Mouse (Mus musculus) intestine, embryonic 15.5 days (tissue): ENCODE results near the gene Prkacb. TPM values are rescaled to one million over a fixed set of nuclear protein-coding genes. Genes with fewer than 3 reads are reported as not detected.
"Not testable (repeated sequence)": the region's sequence is repeated elsewhere in the genome, so short reads cannot be mapped to it uniquely, and the experiment has no call there.

Experiments used
- ATAC-seq: fragments of 200-750 bp; cut with Nextera tagmentation; 2 replicates; pipeline ENCODE4 v1.8.0; 2017; ENCODE audit warnings: moderate TSS enrichment, moderate library complexity
- H3K27ac ChIP-seq: fragments of 300-500 bp; sonication (generic); 2 replicates; pipeline ENCODE4 v1.5.1; 2015; ENCODE audit warnings: mild to moderate bottlenecking, inconsistent platforms
- H3K27me3 ChIP-seq: fragments of 300-500 bp; sonication (generic); replicated peaks from 2 replicates; pipeline ENCODE4 v1.6.1; 2015; ENCODE audit warnings: inconsistent platforms
- H3K36me3 ChIP-seq: fragments of 300-500 bp; sonication (generic); 2 replicates; pipeline ENCODE4 v1.6.1; 2015; ENCODE audit warnings: inconsistent platforms
- H3K4me1 ChIP-seq: fragments of 300-500 bp; sonication (generic); replicated peaks from 2 replicates; pipeline ENCODE4 v1.6.1; 2015; ENCODE audit warnings: inconsistent platforms
- H3K4me2 ChIP-seq: fragments of 300-500 bp; sonication (generic); replicated peaks from 2 replicates; pipeline ENCODE4 v1.6.1; 2015; ENCODE audit warnings: mild to moderate bottlenecking, inconsistent platforms
- H3K4me3 ChIP-seq: fragments of 300-500 bp; sonication (generic); replicated peaks from 2 replicates; pipeline ENCODE4 v1.5.1; 2015; ENCODE audit warnings: inconsistent platforms
- H3K9ac ChIP-seq: fragments of 300-500 bp; sonication (generic); 2 replicates; pipeline ENCODE4 v1.6.1; 2015; ENCODE audit warnings: inconsistent platforms
- H3K9me3 ChIP-seq: fragments of 300-500 bp; sonication (generic); 2 replicates; pipeline ENCODE4 v1.6.1; 2016; ENCODE audit warnings: inconsistent platforms
- WGBS: fragments of 180-500 bp; shearing (Covaris S2); methylation state at CpG from one replicate; pipeline ENCODE4 v1.1.7; 2015; 5-methylcytosine and 5-hydroxymethylcytosine counted together
- polyA plus RNA-seq: library from polyadenylated mRNA; unstranded; fragments of >200 nt; fragmentation: Nextera tagmentation; extraction: Ambion mirVana; gene quantifications from 2 replicates; pipeline ENCODE4 v1.2.1, GENCODE M21; 2015

The Prkacb gene
- polyA plus RNA-seq, 1 experiment from 2014 or later, result 50.0 TPM

DNA sequence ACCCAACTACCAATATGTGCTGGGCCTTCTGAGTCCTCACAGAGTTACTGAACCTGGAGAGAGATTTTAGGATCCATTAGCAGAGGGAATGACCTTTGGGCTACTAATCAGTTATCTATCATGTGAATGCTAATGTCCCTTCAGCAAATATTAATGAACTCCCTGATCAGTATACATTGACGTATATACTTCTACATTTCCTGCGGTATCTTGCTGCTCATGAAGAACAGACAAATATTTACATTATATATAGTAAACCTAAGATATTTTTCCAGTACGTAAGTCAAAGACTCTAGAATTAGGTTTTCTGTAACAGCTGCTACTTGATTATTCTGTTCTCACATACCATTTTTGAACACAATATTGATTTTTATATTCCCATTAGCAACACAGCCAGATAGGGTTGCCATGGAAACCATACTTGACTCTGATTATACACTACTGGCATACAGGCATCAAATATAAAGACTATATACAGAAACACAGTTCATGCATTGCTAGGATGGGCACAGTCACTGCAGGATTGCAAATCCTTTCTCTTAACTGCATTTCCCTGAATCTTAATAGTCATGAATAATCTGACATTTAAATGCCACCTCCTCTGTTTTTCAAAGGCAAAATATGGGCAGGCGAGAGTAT lies 71.1 kb downstream of the Prkacb start:
- peaks cover 8% of the 10 kb centered on the region; the same call in 1 of the 2 replicates for H3K36me3 ChIP-seq
- H3K4me3 ChIP-seq, result no peak overlapping the region
- no peaks in the 10 kb centered on the region for H3K27me3 ChIP-seq
- peak; percentile 58 for ATAC-seq
- H3K9me3 ChIP-seq, result no peaks in the 10 kb centered on the region
- H3K9ac ChIP-seq, result no peak overlapping the region
- no peak overlapping the region for H3K4me2 ChIP-seq
- H3K4me1 ChIP-seq, result no peaks in the 10 kb centered on the region
- WGBS, result 68% methylated on average over 4 of the region's 4 CpGs
- no peak overlapping the region for H3K27ac ChIP-seq

- 90% methylated on average over 5 of the region's 5 CpGs for whole genome bisulfite sequencing
- H3K27me3 ChIP-seq, result no peaks in the 10 kb centered on the region
- H3K4me2 ChIP-seq, result no peak overlapping the region
- H3K27ac ChIP-seq, result no peak overlapping the region
- peaks cover 8% of the 10 kb centered on the region; the same call in 1 of the 2 replicates for H3K36me3 ChIP-seq
- no peak overlapping the region for H3K9ac ChIP-seq
- H3K4me3 ChIP-seq, result no peak overlapping the region
- H3K9me3 ChIP-seq, result no peaks in the 10 kb centered on the region
- ATAC-seq, result peak; percentile 23
- H3K4me1 ChIP-seq, result no peaks in the 10 kb centered on the region
Observed at GRCm38 (mm10) chr3:146741158-146741557, 71.6 kb downstream of the Prkacb start.

DNA sequence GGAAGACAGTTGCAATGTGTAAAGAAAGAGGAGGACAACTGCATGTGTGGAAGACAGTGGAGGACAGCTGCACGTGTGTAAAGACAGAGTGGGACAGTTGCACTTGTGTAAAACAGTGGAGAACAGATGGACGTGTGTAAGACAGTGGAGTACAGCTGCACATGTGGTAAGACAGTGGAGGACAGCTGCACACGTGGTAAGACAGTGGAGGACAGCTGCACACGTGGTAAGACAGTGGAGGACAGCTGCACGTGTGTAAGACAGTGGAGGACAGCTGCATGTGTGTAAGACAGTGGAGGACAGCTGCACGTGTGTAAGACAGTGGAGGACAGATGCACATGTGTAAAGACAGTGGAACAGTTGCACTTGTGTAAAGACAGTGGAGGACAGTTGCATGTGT lies 76.6 kb downstream of the Prkacb start:
- H3K4me1 ChIP-seq, ATAC-seq, H3K4me3 ChIP-seq, H3K36me3 ChIP-seq, H3K9me3 ChIP-seq, H3K9ac ChIP-seq, H3K27me3 ChIP-seq, H3K4me2 ChIP-seq, H3K27ac ChIP-seq: not testable (repeated sequence)
- WGBS, result 85% methylated on average over 6 of the region's 6 CpGs

- H3K27me3 ChIP-seq, result no peaks in the 10 kb centered on the region
- no peak for ATAC-seq
- no peak overlapping the region for H3K4me2 ChIP-seq
- H3K4me3 ChIP-seq, result no peak overlapping the region
- no peak overlapping the region for H3K27ac ChIP-seq
- 64% methylated on average over 3 of the region's 3 CpGs for WGBS
- H3K9me3 ChIP-seq, result no peaks in the 10 kb centered on the region
- H3K4me1 ChIP-seq, result no peaks in the 10 kb centered on the region
- no peak overlapping the region for H3K9ac ChIP-seq
- H3K36me3 ChIP-seq, result no peaks in the 10 kb centered on the region
Observed at GRCm38 (mm10) chr3:146735657-146736056, 77.1 kb downstream of the Prkacb start.

DNA sequence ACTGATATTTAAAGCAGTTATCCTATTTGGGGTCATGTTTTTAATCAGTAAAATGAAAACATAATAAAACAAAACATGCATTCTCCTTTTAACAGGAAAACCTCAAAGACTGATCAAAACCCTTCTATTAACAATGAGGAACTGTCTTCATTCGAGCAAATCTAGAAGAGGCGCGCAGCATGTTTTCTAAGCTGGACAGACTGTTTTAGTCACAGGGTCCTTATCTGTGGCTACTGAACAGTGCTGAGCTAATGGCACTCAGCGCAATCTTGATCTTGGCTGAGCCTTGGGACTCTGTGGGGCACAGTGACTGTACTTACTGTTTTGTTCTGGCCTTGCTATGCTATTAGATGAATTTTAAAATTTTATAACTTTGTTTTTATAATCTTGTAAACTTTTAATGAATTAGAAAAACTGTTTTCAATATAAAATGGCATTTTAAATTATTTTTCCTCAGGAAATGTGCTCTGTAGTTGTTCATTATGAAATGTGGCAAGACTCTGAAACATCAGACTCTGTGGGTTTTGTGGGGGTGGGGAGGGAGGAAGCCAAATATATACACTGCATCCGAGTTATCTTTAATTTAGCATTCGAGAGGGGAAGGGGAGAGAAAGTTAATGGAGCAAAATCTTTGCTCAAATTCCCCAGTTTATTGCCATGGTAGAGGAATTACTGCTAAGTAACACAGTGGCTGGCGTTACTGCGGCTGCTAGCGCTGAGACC lies 77.7 kb downstream of the Prkacb start:
- Histone ChIP-seq H3K27me3 (no peaks in the 10 kb centered on the region), H3K9me3 (no peaks in the 10 kb centered on the region), H3K4me3 (no peak overlapping the region), H3K4me2 (no peak overlapping the region), H3K9ac (no peak overlapping the region), H3K36me3 (no peaks in the 10 kb centered on the region), H3K4me1 (no peaks in the 10 kb centered on the region), H3K27ac (no peak overlapping the region)
- no peak for ATAC-seq
- WGBS, result 83% methylated on average over 9 of the region's 9 CpGs

- no peak overlapping the region for H3K4me3 ChIP-seq
- no peaks in the 10 kb centered on the region for H3K36me3 ChIP-seq
- no peaks in the 10 kb centered on the region for H3K27me3 ChIP-seq
- no peak overlapping the region for H3K27ac ChIP-seq
- WGBS, result 94% methylated on average over 11 of the region's 11 CpGs
- no peak overlapping the region for H3K9ac ChIP-seq
- no peaks in the 10 kb centered on the region for H3K4me1 ChIP-seq
- ATAC-seq, result no peak
- H3K9me3 ChIP-seq, result no peaks in the 10 kb centered on the region
- H3K4me2 ChIP-seq, result no peak overlapping the region
Observed at GRCm38 (mm10) chr3:146731499-146731898, 81.3 kb downstream of the Prkacb start.

DNA sequence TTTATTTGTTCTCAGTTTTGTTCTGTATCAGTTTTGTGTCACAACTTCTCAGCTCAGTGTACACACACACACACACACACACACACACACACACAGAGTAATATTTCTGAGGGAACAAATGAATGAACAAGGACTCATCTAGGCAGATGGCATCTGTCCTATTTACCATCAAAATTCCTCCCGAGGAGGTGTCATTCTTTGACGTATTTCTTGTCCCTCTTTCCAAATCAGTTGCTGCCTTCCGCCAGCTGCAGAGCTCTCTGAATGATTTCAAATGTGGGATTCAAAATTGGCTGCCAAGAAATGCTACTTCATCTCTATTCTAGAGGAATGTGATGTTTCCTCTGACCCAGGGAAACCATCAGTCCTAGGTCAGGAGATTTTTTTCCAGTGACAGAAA lies 89.8 kb downstream of the Prkacb start:
- Histone ChIP-seq H3K4me1 (no peaks in the 10 kb centered on the region), H3K36me3 (no peaks in the 10 kb centered on the region), H3K4me3 (no peak overlapping the region), H3K9me3 (no peaks in the 10 kb centered on the region), H3K4me2 (no peak overlapping the region), H3K27me3 (no peaks in the 10 kb centered on the region), H3K27ac (no peak overlapping the region), H3K9ac (no peak overlapping the region)
- ATAC-seq, result no peak
- WGBS, result 53% methylated on average over 3 of the region's 3 CpGs

- no peaks in the 10 kb centered on the region for H3K9me3 ChIP-seq
- no peak for ATAC-seq
- H3K4me3 ChIP-seq, result no peak overlapping the region
- no peaks in the 10 kb centered on the region for H3K27me3 ChIP-seq
- no peak overlapping the region for H3K9ac ChIP-seq
- no peaks in the 10 kb centered on the region for H3K36me3 ChIP-seq
- H3K4me1 ChIP-seq, result no peaks in the 10 kb centered on the region
- no peak overlapping the region for H3K4me2 ChIP-seq
- no peak overlapping the region for H3K27ac ChIP-seq
- WGBS, result 65% methylated on average over 4 of the region's 4 CpGs
Observed at GRCm38 (mm10) chr3:146719696-146720095, 93.1 kb downstream of the Prkacb start.

DNA sequence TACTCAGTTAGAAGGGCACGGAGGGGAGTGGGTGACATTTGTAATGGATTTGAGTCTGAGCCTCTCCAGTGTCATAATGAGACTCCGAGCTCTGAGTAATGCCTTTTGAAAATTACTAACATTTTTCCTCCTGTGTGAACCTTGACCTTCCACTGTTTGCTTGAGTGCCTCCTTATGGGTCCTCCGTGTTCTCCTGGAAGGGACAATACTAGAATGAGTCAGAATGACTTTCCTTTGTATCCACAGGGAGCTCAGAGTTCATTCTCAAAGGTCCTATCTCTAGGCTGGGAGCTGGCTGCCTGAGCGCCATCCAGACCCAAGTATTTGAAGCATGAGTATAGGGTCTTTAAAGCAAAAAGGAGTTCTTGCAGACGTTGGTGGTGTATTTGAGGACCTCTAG lies 94.5 kb downstream of the Prkacb start:
- H3K36me3 ChIP-seq, result no peaks in the 10 kb centered on the region
- H3K4me1 ChIP-seq, result no peaks in the 10 kb centered on the region
- H3K4me2 ChIP-seq, result no peak overlapping the region
- no peaks in the 10 kb centered on the region for H3K9me3 ChIP-seq
- H3K27me3 ChIP-seq, result no peaks in the 10 kb centered on the region
- no peak overlapping the region for H3K4me3 ChIP-seq
- no peak overlapping the region for H3K27ac ChIP-seq
- no peak overlapping the region for H3K9ac ChIP-seq
- ATAC-seq, result peak; percentile 97
- 62% methylated on average over 5 of the region's 5 CpGs for WGBS

DNA sequence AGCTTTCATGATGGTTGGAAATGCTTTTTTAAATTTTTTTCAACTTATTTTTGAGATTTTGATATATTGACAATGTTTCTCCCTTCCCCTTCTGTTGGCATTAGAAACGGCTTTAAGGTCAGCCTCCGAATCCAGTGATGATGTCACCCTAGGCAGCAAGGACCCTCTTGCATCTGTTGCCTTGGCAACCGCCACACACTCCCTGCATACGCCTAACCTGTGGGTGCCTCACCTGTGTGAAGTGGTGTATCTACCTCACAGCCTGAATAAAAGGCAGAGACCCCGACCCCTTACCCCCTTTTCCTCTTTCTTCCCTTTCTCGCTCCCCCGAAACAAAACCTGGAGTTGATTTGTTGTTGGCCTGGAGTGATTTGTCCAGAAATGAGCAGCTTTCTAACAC lies 100.5 kb downstream of the Prkacb start:
- no peaks in the 10 kb centered on the region for H3K9me3 ChIP-seq
- H3K36me3 ChIP-seq, result no peaks in the 10 kb centered on the region
- H3K4me2 ChIP-seq, result no peak overlapping the region
- ATAC-seq, result no peak
- no peak overlapping the region for H3K27ac ChIP-seq
- no peak overlapping the region for H3K4me3 ChIP-seq
- H3K4me1 ChIP-seq, result no peaks in the 10 kb centered on the region
- no peak overlapping the region for H3K9ac ChIP-seq
- no peaks in the 10 kb centered on the region for H3K27me3 ChIP-seq
- 66% methylated on average over 7 of the region's 7 CpGs for WGBS

DNA sequence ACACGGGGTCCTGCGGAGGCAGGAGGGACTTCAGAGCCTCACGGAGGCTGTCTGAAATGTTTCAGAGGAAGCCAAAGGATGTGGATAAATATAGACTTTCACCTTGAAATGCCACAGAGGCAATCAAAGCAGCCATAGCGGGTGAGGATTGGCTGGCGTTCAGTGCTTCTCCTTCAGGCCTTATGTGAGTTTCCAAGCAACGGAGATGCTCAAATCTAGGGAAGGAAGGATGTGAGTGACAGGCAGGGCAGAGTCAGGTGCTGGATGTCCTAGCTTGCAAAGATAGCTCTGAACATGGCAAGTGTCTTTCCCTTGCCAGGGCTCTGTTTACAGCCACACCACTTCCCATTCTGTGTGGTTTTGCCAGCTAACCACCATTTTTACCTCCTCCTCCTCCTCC lies 101.2 kb downstream of the Prkacb start:
- ATAC-seq, result no peak
- Histone ChIP-seq H3K36me3 (no peaks in the 10 kb centered on the region), H3K4me1 (no peaks in the 10 kb centered on the region), H3K4me3 (no peak overlapping the region), H3K4me2 (no peak overlapping the region), H3K9ac (no peak overlapping the region), H3K27ac (no peak overlapping the region), H3K27me3 (no peaks in the 10 kb centered on the region), H3K9me3 (no peaks in the 10 kb centered on the region)
- 53% methylated on average over 6 of the region's 6 CpGs for WGBS

DNA sequence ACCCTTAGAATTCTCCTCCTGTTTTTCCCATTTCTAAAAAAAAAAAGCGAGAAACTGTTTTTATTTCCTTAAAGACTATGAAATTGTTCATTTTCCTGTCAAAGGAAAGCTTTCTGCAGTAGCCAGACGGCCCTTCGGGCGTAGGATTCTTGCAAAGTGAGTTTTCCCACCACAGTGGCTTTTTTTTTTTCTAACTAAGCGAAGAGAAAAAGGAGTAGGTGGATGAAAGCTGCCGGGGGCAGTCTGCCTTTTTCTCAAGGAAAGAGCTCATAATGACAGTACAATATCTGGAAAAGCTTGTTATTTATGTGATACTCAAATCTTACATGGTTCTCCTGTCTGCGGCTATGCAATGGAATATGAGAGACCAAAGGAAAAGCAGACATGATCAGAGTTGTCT lies 101.7 kb downstream of the Prkacb start:
- Histone ChIP-seq H3K27ac (no peak overlapping the region), H3K4me2 (no peak overlapping the region), H3K9ac (no peak overlapping the region), H3K36me3 (no peaks in the 10 kb centered on the region), H3K4me1 (no peaks in the 10 kb centered on the region), H3K27me3 (no peaks in the 10 kb centered on the region), H3K9me3 (no peaks in the 10 kb centered on the region), H3K4me3 (no peak overlapping the region)
- no peak for ATAC-seq
- WGBS, result 81% methylated on average over 7 of the region's 7 CpGs

GRCm38 (mm10) chr3:146709086-146709485 lies 103.7 kb downstream of the Prkacb start:
- ATAC-seq, result no peak
- Histone ChIP-seq H3K9me3 (no peaks in the 10 kb centered on the region), H3K4me3 (no peak overlapping the region), H3K27ac (no peak overlapping the region), H3K9ac (no peak overlapping the region), H3K4me1 (no peaks in the 10 kb centered on the region), H3K36me3 (no peaks in the 10 kb centered on the region), H3K27me3 (no peaks in the 10 kb centered on the region), H3K4me2 (no peak overlapping the region)
- WGBS, result 74% methylated on average over 1 of the region's 1 CpGs
